Mouse (Mus musculus): ENCODE results near the gene Rnf217. TPM values are rescaled to one million over a fixed set of nuclear protein-coding genes. Genes with fewer than 3 reads are reported as not detected.

Rnf217 gene
- not detected for polyA plus RNA-seq (2017; shearing (Covaris generic))

DNA sequence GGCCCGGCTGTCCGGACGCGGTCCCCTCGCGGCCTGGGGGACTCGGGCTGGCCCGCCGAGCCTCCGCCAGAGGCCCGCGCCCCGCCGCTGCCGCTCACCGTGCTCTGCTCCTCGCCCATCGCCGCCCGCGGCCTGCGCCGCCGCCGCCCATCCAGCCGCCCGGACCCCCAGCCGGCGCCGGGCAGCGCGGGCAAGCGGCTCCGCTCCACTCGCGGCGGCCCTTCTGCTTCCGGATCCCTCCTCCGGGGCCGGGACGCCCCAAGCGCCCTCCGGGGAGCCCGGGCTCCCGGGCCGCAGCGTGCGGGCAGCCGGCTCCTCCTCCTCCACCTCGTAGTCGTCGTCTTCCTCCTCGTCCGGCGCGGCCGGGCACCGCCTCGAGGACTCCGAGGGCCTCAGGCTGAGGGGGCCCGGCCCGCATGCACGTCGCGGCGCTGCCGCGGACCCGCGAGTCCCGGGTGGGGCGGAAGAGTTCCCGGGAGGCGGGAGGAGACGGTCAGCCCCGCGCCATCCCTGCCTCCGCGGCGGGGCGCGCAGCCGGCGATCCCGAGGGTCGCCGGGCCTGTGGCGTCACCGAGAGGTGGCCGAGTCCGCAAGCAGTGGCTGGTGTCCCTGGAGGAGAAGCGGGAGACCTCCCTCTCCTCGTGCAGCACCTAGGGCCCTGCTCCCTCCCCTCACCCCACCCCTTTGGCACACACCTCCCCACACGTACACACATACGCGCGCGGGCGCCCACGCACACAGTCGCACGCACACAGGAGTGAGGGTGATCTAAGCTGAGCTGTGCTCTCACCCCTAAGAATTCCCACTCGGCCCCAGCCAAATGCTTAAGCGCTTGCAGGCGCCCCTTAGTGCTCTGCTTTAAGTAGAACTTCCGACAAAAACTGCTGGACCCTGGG, at the start of gene Rnf217:
TSS of gene Rnf217 (minus strand) at position 119 of the 896 bp plus-strand sequence.

DNA sequence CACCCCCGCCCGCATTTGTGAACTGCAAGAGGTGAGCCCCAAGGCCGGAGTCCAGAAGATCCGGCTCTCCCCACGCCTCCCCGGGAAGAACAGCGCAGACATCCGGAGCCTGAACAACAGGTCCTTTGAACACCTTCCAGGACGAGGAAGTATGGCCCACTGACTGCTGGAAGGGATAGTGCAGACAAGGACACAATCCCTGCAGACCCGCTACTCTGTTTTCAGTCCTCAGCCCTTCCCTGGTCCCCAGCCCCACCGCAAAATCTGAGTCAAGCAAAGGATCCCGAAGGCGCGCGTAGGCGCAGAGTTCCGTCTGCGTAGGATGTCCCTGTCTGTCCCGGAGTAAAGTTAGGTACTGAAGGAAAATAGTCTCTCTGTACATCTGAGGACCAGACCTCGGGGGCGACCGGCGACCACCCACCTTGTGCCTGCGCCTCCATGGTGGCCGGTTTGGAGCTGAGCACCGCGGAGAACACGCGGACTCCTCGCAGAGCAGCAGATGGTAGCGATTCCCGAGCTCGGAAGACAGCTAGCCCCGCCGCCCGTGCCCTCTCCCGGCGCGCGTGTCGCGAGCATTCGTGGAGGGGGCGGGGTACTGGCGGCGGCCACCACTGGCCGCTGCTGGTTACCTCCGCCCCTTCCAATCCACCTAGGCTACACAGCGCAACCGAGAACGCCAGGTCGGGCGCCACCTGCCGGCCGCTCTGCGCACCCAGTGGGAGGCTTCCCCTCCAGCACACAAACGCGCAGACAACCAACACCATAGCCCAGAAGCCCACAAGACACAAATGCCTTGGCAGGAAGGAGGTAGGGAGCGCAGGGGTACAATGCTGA, 163.5 kb downstream of the Rnf217 start, which contains the start of gene Tpd52l1:
TSS of gene Tpd52l1 (minus strand) at position 668 of the 834 bp plus-strand sequence.

Other genes with a start within 250 kb of the Rnf217 start
- gene Tpd52l1, start 163.2 kb downstream of the Rnf217 start, polyA plus RNA-seq (2017; shearing (Covaris generic)): not detected

Measured in activated CD4-positive, CD25-positive, alpha-beta regulatory T cell, adult 9 weeks (primary cell).